ENCODE assay signal across 8 mouse cellular contexts in genomic region chr2:38739410-38739809, GRCm38 (mm10). TPM values are rescaled to one million over a fixed set of nuclear protein-coding genes. Genes with fewer than 3 reads are reported as not detected.
DNase-seq lines count a peak whose midpoint lies in the region; ATAC-seq and TF ChIP-seq lines count a peak whose summit lies in the region.

No protein-coding gene starts in this region.

- H3K9ac ChIP-seq in limb, embryonic 12.5 days (replicated peaks) = no peak overlapping the region
- no peak overlapping the region for H3K9ac ChIP-seq in stomach, embryonic 15.5 days

- no peak overlapping the region for H3K27ac ChIP-seq in limb, embryonic 12.5 days
- no peak overlapping the region for H3K27ac ChIP-seq in stomach, embryonic 15.5 days

- H3K4me3 ChIP-seq in limb, embryonic 12.5 days (replicated peaks) = no peak overlapping the region
- H3K4me3 ChIP-seq in myocyte = no peak overlapping the region
- no peak overlapping the region for H3K4me3 ChIP-seq in stomach, embryonic 15.5 days (replicated peaks)

- H3K4me2 ChIP-seq in limb, embryonic 12.5 days = no peak overlapping the region; the same call in 1 of the 2 replicates
- peak overlapping the region; percentile 55 for H3K4me2 ChIP-seq in myocyte (ENCODE audit: low read depth)
- no peak overlapping the region for H3K4me2 ChIP-seq in stomach, embryonic 15.5 days

- no peaks in the 10 kb centered on the region for H3K27me3 ChIP-seq in limb, embryonic 12.5 days
- no peaks in the 10 kb centered on the region for H3K27me3 ChIP-seq in myocyte (ENCODE audit: control insufficient read depth, insufficient read depth, insufficient read length)
- H3K27me3 ChIP-seq in stomach, embryonic 15.5 days (replicated peaks) = no peaks in the 10 kb centered on the region

- 30% methylated on average over 7 of the region's 7 CpGs for WGBS in limb, embryonic 12.5 days
- WGBS in stomach, embryonic 15.5 days = 24% methylated on average over 7 of the region's 7 CpGs

- no peak overlapping the region for H3ac ChIP-seq in myocyte (ENCODE audit: control insufficient read depth, insufficient read length)

- no peaks in the 10 kb centered on the region for H3K9me3 ChIP-seq in limb, embryonic 12.5 days
- H3K9me3 ChIP-seq in stomach, embryonic 15.5 days = no peaks in the 10 kb centered on the region

- DNase-seq in 3134 (ENCODE audit: extremely low read depth, insufficient read length, low spot score) = peak; percentile 19
- DNase-seq in R1 (ENCODE audit: low read depth, low spot score) = peak; percentile 77
- DNase-seq in cerebellum, postnatal 10 days = peak; percentile 94 to 97
- peak; percentile 20 to 78 for DNase-seq in frontal cortex, postnatal 14 days (ENCODE audit: low spot score in 2 of 2)
- DNase-seq in kidney, adult 9 months = peak; percentile 57

- ATAC-seq in limb, embryonic 12.5 days (ENCODE audit: insufficient number of reproducible peaks, insufficient read depth, low FRiP score, low TSS enrichment, low read depth) = peak; percentile 63; the same call in 1 of the 2 replicates
- peak; percentile 56; the same call in 1 of the 2 replicates for ATAC-seq in stomach, embryonic 15.5 days (ENCODE audit: insufficient read depth, low FRiP score, low read depth)

- no peak for TF ChIP-seq POLR2A in myocyte (IDR thresholded peaks at IDR 0.05; ENCODE audit: insufficient read length, low read depth)

- no peaks in the 10 kb centered on the region for H3K79me2 ChIP-seq in myocyte (ENCODE audit: control insufficient read depth, insufficient read depth)

- H3K4me1 ChIP-seq in limb, embryonic 12.5 days (replicated peaks) = no peaks in the 10 kb centered on the region
- H3K4me1 ChIP-seq in stomach, embryonic 15.5 days = no peaks in the 10 kb centered on the region

- H3K36me3 ChIP-seq in limb, embryonic 12.5 days = no peaks in the 10 kb centered on the region
- H3K36me3 ChIP-seq in myocyte (ENCODE audit: control insufficient read depth, insufficient read depth) = peaks cover 8% of the 10 kb centered on the region
- no peaks in the 10 kb centered on the region for H3K36me3 ChIP-seq in stomach, embryonic 15.5 days

TF ChIP-seq in myocyte, 11 proteins besides CTCF, POLR2A, EP300 and RAD21:
- no peak for TF ChIP-seq REST (IDR thresholded peaks at IDR 0.05; ENCODE audit: insufficient read depth, insufficient read length)
- no peak for TF ChIP-seq TCF12 (IDR thresholded peaks at IDR 0.05; ENCODE audit: insufficient read depth, poor library complexity, severe bottlenecking)
- no peak for TF ChIP-seq POLR2AphosphoS2 (IDR thresholded peaks at IDR 0.05; ENCODE audit: insufficient read length, low read depth)
- TF ChIP-seq MYOG (IDR thresholded peaks at IDR 0.05; ENCODE audit: control insufficient read depth in 1 of 3, insufficient read depth in 1 of 3, insufficient read length in 2 of 3, low read depth in 2 of 3) = no peak
- TF ChIP-seq USF1 (IDR thresholded peaks at IDR 0.05; ENCODE audit: low read depth) = no peak
- no peak for TF ChIP-seq MAX (IDR thresholded peaks at IDR 0.05; ENCODE audit: low read depth)
- no peak for TF ChIP-seq MYOD1 (IDR thresholded peaks at IDR 0.05; ENCODE audit: control insufficient read depth in 1 of 3, insufficient read length in 2 of 3, low read depth in 2 of 3)
- no peak for TF ChIP-seq TCF3 (IDR thresholded peaks at IDR 0.05; ENCODE audit: insufficient read length, low read depth)

RNA-seq across cellular contexts. Expression of gene Nr5a1, which starts 25.1 kb away (rescaled TPM):
- polyA plus RNA-seq in limb, embryonic 12.5 days (2016; fragmentation: Nextera tagmentation; extraction: Ambion mirVana) = 0.12 and 0.14 TPM in 2 replicates
- 0.05 TPM for polyA plus RNA-seq in myocyte (2012; fragmentation: generic; extraction: Trizol)
- polyA plus RNA-seq in stomach, embryonic 15.5 days (2015; fragmentation: Nextera tagmentation; extraction: Ambion mirVana) = 1.1 and 1.2 TPM in 2 replicates

Comparison
In these comparisons a context has a peak if more than half of its experiments do, and no peak if none do; other contexts are left out.
1. DNase-seq: peak in every context shown above with its lines; median percentile 96 in cerebellum, postnatal 10 days; 77 in R1; 57 in kidney, adult 9 months; 49 in frontal cortex, postnatal 14 days; 19 in 3134.